Mouse (Mus musculus): ENCODE results near the gene Gabbr2. TPM values are rescaled to one million over a fixed set of nuclear protein-coding genes. Genes with fewer than 3 reads are reported as not detected.

Gabbr2 gene
- polyA plus RNA-seq, 1 experiment, result 3.2 TPM

- no peak for TF ChIP-seq CTCF (IDR thresholded peaks at IDR 0.05; ENCODE audit: control insufficient read depth, insufficient read depth, insufficient replicate concordance, low read depth, low read length)
- TF ChIP-seq POLR2A (IDR thresholded peaks at IDR 0.05; ENCODE audit: control insufficient read depth, low read depth, low read length), result no peak
- Histone ChIP-seq H3K27me3 (ENCODE audit: control insufficient read depth, insufficient read depth, low read length) (no peaks in the 10 kb centered on the region), H3K4me3 (ENCODE audit: control insufficient read depth, low read depth, low read length) (no peak overlapping the region), H3K36me3 (ENCODE audit: control insufficient read depth, insufficient read depth, low read length) (no peaks in the 10 kb centered on the region), H3K27ac (ENCODE audit: control insufficient read depth, insufficient read depth, low read depth, low read length) (no peak overlapping the region), H3K4me1 (ENCODE audit: control insufficient read depth, insufficient read depth, low read length) (no peaks in the 10 kb centered on the region)
These were observed 256.8 kb downstream of the Gabbr2 start for GRCm38 (mm10) chr4:46734906-46735305.

- Histone ChIP-seq H3K36me3 (ENCODE audit: control insufficient read depth, insufficient read depth, low read length) (no peaks in the 10 kb centered on the region), H3K27me3 (ENCODE audit: control insufficient read depth, insufficient read depth, low read length) (no peaks in the 10 kb centered on the region), H3K4me1 (ENCODE audit: control insufficient read depth, insufficient read depth, low read length) (no peaks in the 10 kb centered on the region), H3K27ac (ENCODE audit: control insufficient read depth, insufficient read depth, low read depth, low read length) (no peak overlapping the region), H3K4me3 (ENCODE audit: control insufficient read depth, low read depth, low read length) (no peak overlapping the region)
- TF ChIP-seq CTCF (IDR thresholded peaks at IDR 0.05; ENCODE audit: control insufficient read depth, insufficient read depth, insufficient replicate concordance, low read depth, low read length), result no peak
- no peak for TF ChIP-seq POLR2A (IDR thresholded peaks at IDR 0.05; ENCODE audit: control insufficient read depth, low read depth, low read length)
These were observed 260.1 kb downstream of the Gabbr2 start for GRCm38 (mm10) chr4:46731590-46731989.

GRCm38 (mm10) chr4:46729306-46730042, 262.2 kb downstream of the Gabbr2 start:
- Histone ChIP-seq H3K27ac (ENCODE audit: control insufficient read depth, insufficient read depth, low read depth, low read length) (no peak overlapping the region), H3K4me1 (ENCODE audit: control insufficient read depth, insufficient read depth, low read length) (no peaks in the 10 kb centered on the region), H3K36me3 (ENCODE audit: control insufficient read depth, insufficient read depth, low read length) (no peaks in the 10 kb centered on the region), H3K4me3 (ENCODE audit: control insufficient read depth, low read depth, low read length) (no peak overlapping the region), H3K27me3 (ENCODE audit: control insufficient read depth, insufficient read depth, low read length) (no peaks in the 10 kb centered on the region)
- TF ChIP-seq CTCF (IDR thresholded peaks at IDR 0.05; ENCODE audit: control insufficient read depth, insufficient read depth, insufficient replicate concordance, low read depth, low read length), result no peak

- TF ChIP-seq POLR2A (IDR thresholded peaks at IDR 0.05; ENCODE audit: control insufficient read depth, low read depth, low read length) (no peak), CTCF (IDR thresholded peaks at IDR 0.05; ENCODE audit: control insufficient read depth, insufficient read depth, insufficient replicate concordance, low read depth, low read length) (no peak)
- Histone ChIP-seq H3K4me3 (ENCODE audit: control insufficient read depth, low read depth, low read length) (no peak overlapping the region), H3K27me3 (ENCODE audit: control insufficient read depth, insufficient read depth, low read length) (no peaks in the 10 kb centered on the region), H3K36me3 (ENCODE audit: control insufficient read depth, insufficient read depth, low read length) (no peaks in the 10 kb centered on the region), H3K27ac (ENCODE audit: control insufficient read depth, insufficient read depth, low read depth, low read length) (no peak overlapping the region), H3K4me1 (ENCODE audit: control insufficient read depth, insufficient read depth, low read length) (no peaks in the 10 kb centered on the region)
These were observed 263.4 kb downstream of the Gabbr2 start for GRCm38 (mm10) chr4:46728231-46728630.

GRCm38 (mm10) chr4:46727153-46727552, 264.5 kb downstream of the Gabbr2 start:
- no peak overlapping the region for H3K4me3 ChIP-seq (ENCODE audit: control insufficient read depth, low read depth, low read length)
- H3K27ac ChIP-seq (ENCODE audit: control insufficient read depth, insufficient read depth, low read depth, low read length), result no peak overlapping the region

GRCm38 (mm10) chr4:46720821-46721557, 270.7 kb downstream of the Gabbr2 start:
- no peak for TF ChIP-seq CTCF (IDR thresholded peaks at IDR 0.05; ENCODE audit: control insufficient read depth, insufficient read depth, insufficient replicate concordance, low read depth, low read length)
- no peak for TF ChIP-seq POLR2A (IDR thresholded peaks at IDR 0.05; ENCODE audit: control insufficient read depth, low read depth, low read length)
- Histone ChIP-seq H3K27ac (ENCODE audit: control insufficient read depth, insufficient read depth, low read depth, low read length) (no peak overlapping the region), H3K36me3 (ENCODE audit: control insufficient read depth, insufficient read depth, low read length) (no peaks in the 10 kb centered on the region), H3K4me1 (ENCODE audit: control insufficient read depth, insufficient read depth, low read length) (no peaks in the 10 kb centered on the region), H3K27me3 (ENCODE audit: control insufficient read depth, insufficient read depth, low read length) (no peaks in the 10 kb centered on the region), H3K4me3 (ENCODE audit: control insufficient read depth, low read depth, low read length) (no peak overlapping the region)

More at GRCm38 (mm10) chr4:46727153-46727552, 264.5 kb downstream of the Gabbr2 start:
- H3K36me3 ChIP-seq (ENCODE audit: control insufficient read depth, insufficient read depth, low read length), result no peaks in the 10 kb centered on the region
- no peaks in the 10 kb centered on the region for H3K4me1 ChIP-seq (ENCODE audit: control insufficient read depth, insufficient read depth, low read length)
- no peaks in the 10 kb centered on the region for H3K27me3 ChIP-seq (ENCODE audit: control insufficient read depth, insufficient read depth, low read length)
- TF ChIP-seq POLR2A (IDR thresholded peaks at IDR 0.05; ENCODE audit: control insufficient read depth, low read depth, low read length) (no peak), CTCF (IDR thresholded peaks at IDR 0.05; ENCODE audit: control insufficient read depth, insufficient read depth, insufficient replicate concordance, low read depth, low read length) (no peak)

GRCm38 (mm10) chr4:46720070-46720469, 271.6 kb downstream of the Gabbr2 start:
- TF ChIP-seq CTCF (IDR thresholded peaks at IDR 0.05; ENCODE audit: control insufficient read depth, insufficient read depth, insufficient replicate concordance, low read depth, low read length) (no peak), POLR2A (IDR thresholded peaks at IDR 0.05; ENCODE audit: control insufficient read depth, low read depth, low read length) (no peak)
- H3K4me3 ChIP-seq (ENCODE audit: control insufficient read depth, low read depth, low read length), result no peak overlapping the region
- H3K4me1 ChIP-seq (ENCODE audit: control insufficient read depth, insufficient read depth, low read length), result no peaks in the 10 kb centered on the region
- H3K36me3 ChIP-seq (ENCODE audit: control insufficient read depth, insufficient read depth, low read length), result no peaks in the 10 kb centered on the region
- no peak overlapping the region for H3K27ac ChIP-seq (ENCODE audit: control insufficient read depth, insufficient read depth, low read depth, low read length)
- no peaks in the 10 kb centered on the region for H3K27me3 ChIP-seq (ENCODE audit: control insufficient read depth, insufficient read depth, low read length)

Data from testis, adult 2 months (tissue).